Mouse (Mus musculus) induced T-regulatory cell, adult 2 months (primary cell): ENCODE results near the gene Ola1.

Experiments used
- DNase-seq: peaks from one replicate; pipeline ENCODE4 v3.0.0-alpha.2; 2012; ENCODE audit warnings: low read depth

Ola1 gene

GRCm38 (mm10) chr2:73066307-73067167 lies 152.2 kb downstream of the Ola1 start:
- DNase-seq = no peak

- DNase-seq = no peak
Observed at GRCm38 (mm10) chr2:73063911-73064619, 154.7 kb downstream of the Ola1 start.

GRCm38 (mm10) chr2:73060259-73060585 lies 158.5 kb downstream of the Ola1 start:
- DNase-seq = no peak

GRCm38 (mm10) chr2:73059550-73060258 lies 159.0 kb downstream of the Ola1 start:
- peak; percentile 71 for DNase-seq

GRCm38 (mm10) chr2:73058344-73058743 lies 160.4 kb downstream of the Ola1 start:
- DNase-seq = no peak

- no peak for DNase-seq
Observed at GRCm38 (mm10) chr2:73057589-73057988, 161.1 kb downstream of the Ola1 start.

GRCm38 (mm10) chr2:73056090-73056956 lies 162.4 kb downstream of the Ola1 start:
- DNase-seq = peak; percentile 35

- peak; percentile 62 for DNase-seq
Observed at GRCm38 (mm10) chr2:73053791-73054490, 164.8 kb downstream of the Ola1 start.

- DNase-seq = no peak
Observed at GRCm38 (mm10) chr2:73050401-73050800, 168.3 kb downstream of the Ola1 start.

- no peak for DNase-seq
Observed at GRCm38 (mm10) chr2:73049977-73050376, 168.7 kb downstream of the Ola1 start.

- no peak for DNase-seq
Observed at GRCm38 (mm10) chr2:73049001-73049684, 169.6 kb downstream of the Ola1 start.

GRCm38 (mm10) chr2:73047061-73047741 lies 171.5 kb downstream of the Ola1 start:
- no peak for DNase-seq

GRCm38 (mm10) chr2:73046576-73046975 lies 172.1 kb downstream of the Ola1 start:
- DNase-seq = no peak

- no peak for DNase-seq
Observed at GRCm38 (mm10) chr2:73045505-73045904, 173.2 kb downstream of the Ola1 start.
